Mouse (Mus musculus): ENCODE data around the gene C730034F03Rik.

- TF ChIP-seq CTCF (IDR thresholded peaks at IDR 0.05; ENCODE audit: control insufficient read depth, insufficient read depth, low read length): no peak
- TF ChIP-seq POLR2A (IDR thresholded peaks at IDR 0.05; ENCODE audit: borderline replicate concordance, control insufficient read depth, low read depth, low read length): no peak
Observed at GRCm38 (mm10) chr15:89431806-89432205, 2.4 kb downstream of the C730034F03Rik start.

Measured in bone marrow, adult 2 months (tissue).